Mouse (Mus musculus) layer of hippocampus, postnatal 10 days (tissue): ENCODE measurements around the gene Ccl25. TPM values are rescaled to one million over a fixed set of nuclear protein-coding genes. Genes with fewer than 3 reads are reported as not detected.

Experiments used
- DNase-seq, 2 experiments: peaks; one replicate each; pipeline ENCODE4 v3.0.0; 2021; ENCODE audit warnings: low spot score in 2 of 2
- long read RNA-seq: library from polyadenylated mRNA; stranded (forward); transcript quantifications from one replicate; pipeline ENCODE4 v2.0.0, GENCODE M21; 2023
- total RNA-seq, 2 experiments: library from RNA; stranded (reverse); gene quantifications; 2 replicates each; pipeline ENCODE4 v1.2.3; 2021

The Ccl25 gene
- 10 to 100 TPM; 23.0 to 24.1 TPM for total RNA-seq
- long read RNA-seq, partial matches to known transcripts = 0 of 22 reads
- long read RNA-seq, other reads (novel, unspliced or antisense) = 19 of 22 reads

- peak; percentile 98 to 99 for DNase-seq
Measured at GRCm38 (mm10) chr8:4324983-4325750, at the start of gene Ccl25, which contains the start of gene Elavl1. Gene Ccl25, plus strand, starts transcription at chr8:4325210. Gene Elavl1, minus strand, starts transcription at chr8:4325413.

DNA sequence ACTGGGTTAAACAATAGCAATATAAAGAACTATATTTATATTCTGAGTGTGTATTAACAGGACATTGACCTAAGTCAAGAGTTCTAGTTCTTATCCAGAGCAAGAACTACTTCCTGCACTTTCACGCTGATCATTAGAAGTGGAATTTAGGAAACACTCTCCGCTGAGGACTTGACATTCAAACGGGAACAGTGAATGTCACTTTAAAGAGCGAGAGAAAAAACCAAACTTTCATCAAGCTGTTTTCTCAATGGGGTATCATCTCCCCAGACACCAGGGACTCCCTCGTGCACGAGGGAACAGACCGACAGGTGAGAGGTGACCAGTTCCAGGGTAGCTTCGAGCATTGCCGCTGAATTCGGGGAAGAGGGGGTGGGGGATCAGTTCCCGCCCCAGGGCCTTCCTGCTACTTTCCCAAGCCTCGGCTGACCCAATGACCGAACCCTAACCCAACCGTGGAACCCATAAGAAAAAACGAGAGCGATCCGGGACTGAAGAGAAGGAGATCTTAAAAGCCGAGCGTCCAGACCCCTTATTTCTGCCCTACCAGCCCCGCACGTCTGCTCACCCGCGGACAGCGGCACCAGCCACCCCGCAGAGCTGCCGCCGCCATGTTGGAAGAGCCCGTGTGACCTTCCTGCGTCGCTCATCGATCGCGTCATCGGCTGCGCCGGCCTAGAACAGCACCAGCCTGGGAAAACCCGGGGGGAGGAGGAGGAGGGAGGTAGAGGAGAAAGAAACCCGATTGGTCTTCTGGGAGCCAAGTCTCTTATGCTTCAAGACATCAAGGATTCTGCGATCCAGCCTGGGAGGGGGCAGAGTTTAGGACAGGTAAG lies 49.5 kb upstream of the Ccl25 start, which contains the start of gene Timm44:
TSS of gene Timm44 (minus strand) at position 639 of the 836 bp plus-strand sequence.
- DNase-seq = peak; percentile 95

- no peak for DNase-seq
Measured at GRCm38 (mm10) chr8:4276111-4276465, 48.9 kb upstream of the Ccl25 start.

GRCm38 (mm10) chr8:4292738-4293137 lies 32.3 kb upstream of the Ccl25 start:
- DNase-seq = no peak

- DNase-seq = no peak
Measured at GRCm38 (mm10) chr8:4297822-4298221, 27.2 kb upstream of the Ccl25 start.

DNA sequence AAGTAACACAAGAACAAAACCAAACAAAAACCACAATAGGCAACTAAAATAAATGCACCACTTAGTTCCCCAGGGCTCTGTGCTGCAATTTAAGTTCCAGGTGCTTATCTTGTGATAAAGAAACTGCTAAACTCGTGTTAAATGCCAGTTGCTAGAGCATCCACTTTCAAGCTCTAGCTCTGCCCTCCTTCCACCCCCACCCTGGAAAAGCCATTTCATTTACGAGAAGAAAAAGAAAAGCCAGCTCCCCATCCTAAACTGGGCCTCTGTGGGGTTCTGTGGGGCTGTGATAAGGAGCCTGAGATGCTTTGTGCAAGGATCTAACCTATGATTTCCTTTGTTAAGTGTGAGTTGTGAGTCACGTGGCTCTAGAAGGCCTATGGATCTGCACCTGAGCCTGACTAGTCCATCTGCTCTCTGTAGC lies 20.9 kb upstream of the Ccl25 start:
- no peak for DNase-seq

GRCm38 (mm10) chr8:4305838-4306237 lies 19.2 kb upstream of the Ccl25 start:
- no peak for DNase-seq

- no peak for DNase-seq
Measured at GRCm38 (mm10) chr8:4312104-4312503, 12.9 kb upstream of the Ccl25 start.

DNA sequence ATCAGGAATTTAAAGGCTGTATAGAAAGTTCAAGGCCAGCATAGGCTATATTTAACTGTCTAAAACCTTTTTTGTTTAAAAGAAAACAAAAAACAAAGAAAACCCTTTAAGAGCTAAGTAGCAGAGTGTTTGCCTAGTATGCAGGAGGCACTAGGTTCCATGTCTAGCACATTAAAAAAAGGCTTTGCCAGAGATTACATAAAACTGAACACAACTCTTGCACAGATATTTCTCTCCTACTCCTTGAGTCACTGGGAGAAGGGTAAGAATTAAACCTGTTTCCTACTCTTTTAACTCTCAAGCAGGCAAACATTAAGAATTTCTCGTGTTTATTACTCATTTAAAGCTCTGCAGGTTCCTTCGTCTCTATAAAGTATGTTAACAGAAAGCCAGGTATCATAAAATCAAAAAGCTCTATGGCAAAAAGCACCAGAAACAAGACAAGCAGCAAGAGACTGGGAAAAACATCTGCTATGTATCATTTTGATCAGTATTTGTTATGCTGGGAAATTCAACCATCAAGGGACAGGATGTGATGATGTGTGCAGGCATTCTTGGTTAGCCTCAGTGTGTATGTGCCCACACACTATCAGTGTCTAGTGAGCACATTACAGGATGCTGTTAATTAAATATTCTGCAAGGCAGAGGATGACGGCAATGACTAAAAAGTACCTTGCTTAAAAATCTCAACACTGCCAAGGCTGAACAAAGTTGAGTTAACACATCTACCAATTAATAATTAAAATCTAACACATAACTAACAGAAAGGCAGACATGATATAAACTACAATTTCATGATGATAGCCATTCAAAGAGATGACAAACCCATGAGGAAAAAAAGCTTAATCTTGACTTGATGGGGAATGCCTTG lies 11.5 kb upstream of the Ccl25 start:
- DNase-seq = no peak

- no peak for DNase-seq
Measured at GRCm38 (mm10) chr8:4314852-4315251, 10.2 kb upstream of the Ccl25 start.

- no peak for DNase-seq
Measured at GRCm38 (mm10) chr8:4318124-4318523, 6.9 kb upstream of the Ccl25 start.

- DNase-seq = no peak
Measured at GRCm38 (mm10) chr8:4318796-4319572, 6.0 kb upstream of the Ccl25 start.

GRCm38 (mm10) chr8:4319573-4319872 lies 5.5 kb upstream of the Ccl25 start:
- DNase-seq = no peak

- DNase-seq = no peak
Measured at GRCm38 (mm10) chr8:4320404-4320803, 4.6 kb upstream of the Ccl25 start.

DNA sequence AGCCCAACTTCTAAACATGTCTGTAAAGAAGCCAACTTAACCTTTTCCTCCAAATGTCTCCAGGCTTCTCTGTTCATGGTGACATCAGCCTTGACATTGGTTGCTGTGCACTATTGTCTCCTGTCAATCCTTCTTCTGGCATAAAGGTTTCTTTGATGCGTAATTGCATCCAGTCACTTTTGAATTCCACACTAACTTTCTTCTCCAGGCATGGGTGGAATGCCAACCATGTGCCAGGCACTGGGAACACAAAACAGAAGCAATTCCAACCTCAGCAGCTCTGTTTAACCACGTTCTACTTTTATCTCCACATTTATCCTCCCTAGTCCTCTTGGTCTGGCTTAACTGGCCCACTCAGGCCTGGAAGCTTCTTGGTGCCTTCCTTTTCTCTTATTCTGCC lies 4.0 kb upstream of the Ccl25 start:
- no peak for DNase-seq

DNA sequence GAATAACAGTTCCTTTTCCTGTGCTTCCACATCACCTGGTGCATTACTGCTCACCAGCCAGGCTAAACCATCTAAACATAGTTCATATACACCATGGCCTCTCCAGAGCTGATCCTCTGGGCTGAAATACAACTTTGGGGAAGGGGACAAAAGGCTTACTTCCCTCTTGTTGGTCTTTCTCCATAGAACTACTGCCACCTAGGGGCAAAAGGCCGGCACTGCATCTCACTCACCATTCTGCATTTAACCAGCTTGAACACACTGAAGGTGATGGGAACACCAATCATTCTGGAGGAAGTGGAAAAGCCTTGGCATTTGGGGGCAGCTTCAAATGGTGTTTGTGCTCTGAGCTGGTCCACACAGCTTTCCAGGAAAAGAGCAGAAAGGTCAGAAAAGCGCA lies 2.5 kb upstream of the Ccl25 start:
- peak; percentile 89 to 93 for DNase-seq

DNA sequence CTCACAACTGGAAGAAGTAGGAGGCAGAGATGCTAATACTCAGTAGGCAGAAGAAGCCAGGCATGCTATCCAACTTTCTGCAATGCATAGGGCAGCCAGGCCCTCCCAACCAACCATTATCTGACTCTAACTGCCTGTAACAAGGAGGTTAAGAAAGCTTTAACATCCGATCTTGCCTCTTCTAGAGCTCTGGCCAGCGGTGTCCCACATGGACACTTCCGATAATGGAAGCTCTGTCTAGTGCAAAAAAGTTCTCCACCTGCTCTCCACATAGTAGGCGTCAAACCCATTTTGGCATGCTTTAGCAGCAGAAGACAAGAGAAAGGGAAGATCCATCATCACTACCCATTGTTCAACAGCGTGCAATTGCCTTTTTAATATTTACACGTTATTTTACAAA lies 1.1 kb upstream of the Ccl25 start:
- no peak for DNase-seq

DNA sequence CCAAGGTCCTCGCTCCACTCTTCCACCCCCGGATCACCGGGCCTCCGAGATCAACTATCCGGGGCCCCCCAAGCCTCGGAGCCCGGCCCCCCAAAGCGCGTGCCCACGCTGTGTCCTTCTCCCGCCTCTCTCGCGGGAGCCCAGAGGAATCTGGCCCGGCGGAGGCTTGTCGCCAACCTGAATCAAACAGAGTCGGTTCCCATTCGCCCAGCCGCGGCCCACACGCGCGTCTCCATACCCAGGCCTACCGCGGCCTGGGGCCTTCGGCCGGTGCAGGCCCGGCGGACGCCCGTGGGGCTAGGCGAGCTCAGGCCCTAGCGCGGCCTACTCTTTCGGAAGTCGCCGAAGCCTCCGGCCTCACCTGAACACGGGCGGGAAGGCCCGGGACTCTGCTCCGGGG lies 485 bp upstream of the Ccl25 start:
- peak in 1 of 2 experiments; percentile 58 for DNase-seq

DNA sequence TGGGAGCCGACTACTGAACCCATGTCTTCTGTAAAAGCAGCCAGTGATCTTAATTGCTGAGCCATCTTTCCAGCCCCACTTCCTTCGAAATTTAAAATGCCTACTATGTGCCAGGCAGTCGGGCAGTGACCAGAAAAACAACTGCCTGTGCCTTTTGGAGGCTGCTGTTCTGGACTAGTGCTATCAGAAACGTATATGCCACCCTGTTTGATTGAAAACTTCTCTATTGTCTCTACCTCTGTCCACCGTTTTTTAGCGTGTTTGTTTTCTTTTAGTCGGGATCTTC lies 684 bp downstream of the Ccl25 start:
- no peak for DNase-seq

- no peak for DNase-seq
Measured at GRCm38 (mm10) chr8:4329000-4329399, 4.0 kb downstream of the Ccl25 start.

DNA sequence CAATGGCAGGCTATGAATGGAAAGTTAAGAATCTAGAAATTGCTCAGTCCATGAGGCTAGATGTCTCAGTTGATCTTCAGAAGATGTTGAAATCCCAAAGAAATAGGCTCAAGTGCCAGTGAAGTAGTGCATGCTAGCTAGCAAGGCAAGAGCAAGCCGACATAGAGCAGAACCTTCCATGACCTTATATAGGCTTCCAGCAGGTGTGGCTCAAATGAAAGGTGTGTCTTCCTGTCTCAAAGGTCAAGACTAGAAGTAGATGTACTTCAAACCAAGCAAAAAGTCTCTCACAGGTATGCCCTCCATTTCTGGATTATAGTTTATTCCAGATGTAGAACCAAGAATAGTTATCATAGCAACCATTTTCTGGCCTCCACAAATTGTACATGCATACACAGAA lies 9.0 kb downstream of the Ccl25 start:
- DNase-seq = no peak
